Mouse (Mus musculus) liver, postnatal 0 days (tissue): ENCODE results near the gene Aox4.

Source experiments
- CTCF ChIP-seq: sonication (generic); IDR thresholded peaks from 2 replicates; pipeline ENCODE4 v1.5.1; 2016; ENCODE audit warnings: antibody characterized with exemption, low read depth
- EP300 ChIP-seq: IDR thresholded peaks from 2 replicates; pipeline ENCODE4 v1.6.1; 2016; ENCODE audit warnings: antibody characterized with exemption, low read depth, mild to moderate bottlenecking

DNA sequence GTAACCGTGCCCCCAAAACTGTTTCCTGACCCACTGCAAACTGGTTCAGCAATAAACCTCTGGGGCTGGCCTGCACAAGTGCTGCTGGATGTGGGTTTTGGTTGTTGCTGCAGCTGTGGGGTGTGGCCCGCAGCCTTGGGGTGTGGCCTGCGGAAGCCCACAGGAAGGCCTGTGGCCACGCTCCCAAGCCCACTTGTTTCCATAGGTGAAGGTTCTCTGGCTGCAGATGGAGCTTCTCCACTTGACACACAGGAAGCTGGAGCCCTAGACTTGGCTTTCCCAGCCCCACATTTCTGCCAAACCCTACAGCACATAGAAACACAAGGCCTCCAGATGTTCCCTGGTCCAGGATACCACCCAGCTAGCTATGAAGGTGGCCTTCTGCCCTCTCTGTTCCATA is 93.5 kb downstream of the Aox4 start:
- no peak for TF ChIP-seq CTCF
- no peak for TF ChIP-seq EP300
